Mouse (Mus musculus) limb, embryonic 13.5 days (tissue): ENCODE data around the gene Slc35e2. TPM values are rescaled to one million over a fixed set of nuclear protein-coding genes. Genes with fewer than 3 reads are reported as not detected.

Source experiments
- ATAC-seq: fragments of 200-750 bp; cut with Nextera tagmentation; 2 replicates; pipeline ENCODE4 v1.8.0; 2017; ENCODE audit warnings: low read depth, moderate number of reproducible peaks, moderate TSS enrichment; ENCODE audit not compliant: low FRiP score
- H3K27ac ChIP-seq: fragments of 300-500 bp; sonication (generic); 2 replicates; pipeline ENCODE4 v1.5.1; 2015; ENCODE audit warnings: inconsistent platforms, mild to moderate bottlenecking, moderate library complexity
- H3K27me3 ChIP-seq: fragments of 300-500 bp; sonication (generic); 2 replicates; pipeline ENCODE4 v1.6.1; 2015; ENCODE audit warnings: mild to moderate bottlenecking, inconsistent platforms
- H3K36me3 ChIP-seq: fragments of 300-500 bp; sonication (generic); 2 replicates; pipeline ENCODE4 v1.6.1; 2015; ENCODE audit warnings: inconsistent platforms, mild to moderate bottlenecking, moderate library complexity
- H3K4me1 ChIP-seq: fragments of 300-500 bp; sonication (generic); 2 replicates; pipeline ENCODE4 v1.6.1; 2015; ENCODE audit warnings: inconsistent platforms
- H3K4me2 ChIP-seq: fragments of 300-500 bp; sonication (generic); replicated peaks from 2 replicates; pipeline ENCODE4 v1.6.1; 2015; ENCODE audit warnings: inconsistent platforms, mild to moderate bottlenecking, moderate library complexity
- H3K4me3 ChIP-seq: fragments of 300-500 bp; sonication (generic); 2 replicates; pipeline ENCODE4 v1.5.1; 2015; ENCODE audit warnings: moderate library complexity, mild to moderate bottlenecking, inconsistent platforms
- H3K9ac ChIP-seq: fragments of 300-500 bp; sonication (generic); 2 replicates; pipeline ENCODE4 v1.6.1; 2015; ENCODE audit warnings: mild to moderate bottlenecking, inconsistent platforms
- H3K9me3 ChIP-seq: fragments of 300-500 bp; sonication (generic); 2 replicates; pipeline ENCODE4 v1.6.1; 2016; ENCODE audit warnings: inconsistent platforms
- WGBS: fragments of 180-500 bp; shearing (Covaris S2); methylation state at CpG from one replicate; pipeline ENCODE4 v1.1.7; 2015; 5-methylcytosine and 5-hydroxymethylcytosine counted together
- polyA plus RNA-seq: library from polyadenylated mRNA; unstranded; fragments of >200 nt; fragmentation: Nextera tagmentation; extraction: Ambion mirVana; gene quantifications from 2 replicates; pipeline ENCODE4 v1.2.1, GENCODE M21; 2015

Gene Slc35e2
- 8.5 and 10.1 TPM in 2 replicates for polyA plus RNA-seq

GRCm38 (mm10) chr4:155601091-155601996 is at the start of gene Slc35e2:
Slc35e2 (plus strand) TSS chr4:155601416.
- peak; percentile 95 for ATAC-seq
- Histone ChIP-seq H3K27me3 (no peaks in the 10 kb centered on the region), H3K4me2 (peak within 1 kb of the TSS; percentile 86), H3K9me3 (no peaks in the 10 kb centered on the region; the same call in 1 of the 2 replicates), H3K36me3 (peaks cover 12% of the 10 kb centered on the region), H3K4me3 (peak within 1 kb of the TSS; percentile 96), H3K27ac (peak within 1 kb of the TSS; percentile 99), H3K9ac (peak within 1 kb of the TSS; percentile 93), H3K4me1 (peaks cover 18% of the 10 kb centered on the region)
- 1% methylated on average over 65 of the region's 65 CpGs for WGBS

GRCm38 (mm10) chr4:155552917-155553532 is 48.2 kb upstream of the Slc35e2 start:
- 94% methylated on average over 6 of the region's 6 CpGs for WGBS
- ATAC-seq: no peak
- no peak overlapping the region for H3K4me3 ChIP-seq
- H3K36me3 ChIP-seq: peaks cover 96% of the 10 kb centered on the region
- no peak overlapping the region for H3K4me2 ChIP-seq
- H3K9ac ChIP-seq: no peak overlapping the region
- no peaks in the 10 kb centered on the region for H3K27me3 ChIP-seq
- no peaks in the 10 kb centered on the region for H3K4me1 ChIP-seq
- no peaks in the 10 kb centered on the region for H3K9me3 ChIP-seq
- no peak overlapping the region for H3K27ac ChIP-seq

- Histone ChIP-seq H3K9ac (no peak overlapping the region), H3K4me3 (no peak overlapping the region), H3K4me2 (no peak overlapping the region), H3K27me3 (no peaks in the 10 kb centered on the region), H3K36me3 (peaks cover 99% of the 10 kb centered on the region), H3K4me1 (no peaks in the 10 kb centered on the region), H3K9me3 (no peaks in the 10 kb centered on the region), H3K27ac (no peak overlapping the region)
- no peak for ATAC-seq
- WGBS: 89% methylated on average over 4 of the region's 4 CpGs
Observed at GRCm38 (mm10) chr4:155554880-155555279, 46.3 kb upstream of the Slc35e2 start.

GRCm38 (mm10) chr4:155555464-155555863 is 45.8 kb upstream of the Slc35e2 start:
- no peak for ATAC-seq
- peaks cover 2% of the 10 kb centered on the region; the same call in 1 of the 2 replicates for H3K4me1 ChIP-seq
- peaks cover 99% of the 10 kb centered on the region for H3K36me3 ChIP-seq
- H3K27me3 ChIP-seq: no peaks in the 10 kb centered on the region
- no peak overlapping the region for H3K9ac ChIP-seq
- 72% methylated on average over 1 of the region's 1 CpGs for WGBS
- H3K27ac ChIP-seq: no peak overlapping the region
- no peaks in the 10 kb centered on the region for H3K9me3 ChIP-seq
- H3K4me2 ChIP-seq: no peak overlapping the region
- H3K4me3 ChIP-seq: no peak overlapping the region

- Histone ChIP-seq H3K27me3 (no peaks in the 10 kb centered on the region), H3K9ac (no peak overlapping the region), H3K9me3 (no peaks in the 10 kb centered on the region), H3K36me3 (peaks cover 68% of the 10 kb centered on the region), H3K4me1 (peaks cover 29% of the 10 kb centered on the region), H3K27ac (no peak overlapping the region), H3K4me3 (no peak overlapping the region), H3K4me2 (no peak overlapping the region)
- WGBS: 74% methylated on average over 6 of the region's 6 CpGs
- ATAC-seq: no peak
Observed at GRCm38 (mm10) chr4:155559454-155559853, 41.8 kb upstream of the Slc35e2 start.

GRCm38 (mm10) chr4:155560932-155561331 is 40.3 kb upstream of the Slc35e2 start:
- Histone ChIP-seq H3K27ac (peak overlapping the region; percentile 15; the same call in 1 of the 2 replicates), H3K4me2 (no peak overlapping the region), H3K9ac (no peak overlapping the region), H3K9me3 (no peaks in the 10 kb centered on the region), H3K27me3 (no peaks in the 10 kb centered on the region), H3K36me3 (peaks cover 53% of the 10 kb centered on the region), H3K4me3 (no peak overlapping the region), H3K4me1 (peaks cover 42% of the 10 kb centered on the region)
- no peak for ATAC-seq
- WGBS: 63% methylated on average over 2 of the region's 2 CpGs

- Histone ChIP-seq H3K4me1 (peaks cover 48% of the 10 kb centered on the region), H3K4me2 (peak within 1 kb of the TSS; percentile 66), H3K36me3 (peaks cover 44% of the 10 kb centered on the region), H3K9ac (peak within 1 kb of the TSS; percentile 58), H3K9me3 (no peaks in the 10 kb centered on the region), H3K4me3 (peak within 1 kb of the TSS; percentile 65), H3K27me3 (no peaks in the 10 kb centered on the region), H3K27ac (peak within 1 kb of the TSS; percentile 88)
- no peak for ATAC-seq
- WGBS: 65% methylated on average over 7 of the region's 7 CpGs
Observed at GRCm38 (mm10) chr4:155561661-155562442, 39.4 kb upstream of the Slc35e2 start, which contains the start of gene Nadk. Nadk (plus strand) TSS chr4:155562378.

GRCm38 (mm10) chr4:155562725-155563399 is 38.4 kb upstream of the Slc35e2 start:
- Histone ChIP-seq H3K27me3 (no peaks in the 10 kb centered on the region), H3K9ac (peak overlapping the region; percentile 58), H3K4me3 (peak overlapping the region; percentile 65), H3K4me2 (peak overlapping the region; percentile 66), H3K9me3 (no peaks in the 10 kb centered on the region), H3K4me1 (peaks cover 48% of the 10 kb centered on the region), H3K36me3 (peaks cover 35% of the 10 kb centered on the region), H3K27ac (peak overlapping the region; percentile 88)
- 3% methylated on average over 19 of the region's 19 CpGs for WGBS
- ATAC-seq: no peak

GRCm38 (mm10) chr4:155563400-155564231 is 37.6 kb upstream of the Slc35e2 start:
- H3K4me3 ChIP-seq: peak overlapping the region; percentile 65
- H3K27me3 ChIP-seq: no peaks in the 10 kb centered on the region
- H3K4me1 ChIP-seq: peaks cover 48% of the 10 kb centered on the region
- H3K4me2 ChIP-seq: peak overlapping the region; percentile 91
- H3K9me3 ChIP-seq: no peaks in the 10 kb centered on the region
- peak overlapping the region; percentile 86 for H3K9ac ChIP-seq
- peak overlapping the region; percentile 87 for H3K27ac ChIP-seq
- ATAC-seq: peak; percentile 96
- peaks cover 28% of the 10 kb centered on the region for H3K36me3 ChIP-seq
- under 1% methylated on average over 64 of the region's 69 CpGs for WGBS

GRCm38 (mm10) chr4:155564315-155565069 is 36.7 kb upstream of the Slc35e2 start:
- H3K4me2 ChIP-seq: peak overlapping the region; percentile 91
- H3K27me3 ChIP-seq: no peaks in the 10 kb centered on the region
- H3K9me3 ChIP-seq: no peaks in the 10 kb centered on the region
- H3K9ac ChIP-seq: peak overlapping the region; percentile 86
- ATAC-seq: no peak
- 12% methylated on average over 20 of the region's 20 CpGs for WGBS
- H3K36me3 ChIP-seq: peaks cover 19% of the 10 kb centered on the region
- H3K27ac ChIP-seq: peak overlapping the region; percentile 87
- H3K4me3 ChIP-seq: peak overlapping the region; percentile 65
- H3K4me1 ChIP-seq: peaks cover 48% of the 10 kb centered on the region
